Mouse (Mus musculus) neural tube, embryonic 15.5 days (tissue): ENCODE data around the gene Saa2. TPM values are rescaled to one million over a fixed set of nuclear protein-coding genes. Genes with fewer than 3 reads are reported as not detected.
"Not testable (repeated sequence)": the region's sequence is repeated elsewhere in the genome, so short reads cannot be mapped to it uniquely, and the experiment has no call there.

Source experiments
- ATAC-seq: fragments of 200-750 bp; cut with Nextera tagmentation; 2 replicates; pipeline ENCODE4 v1.8.0; 2017; ENCODE audit warnings: mild to moderate bottlenecking, moderate TSS enrichment, moderate library complexity; ENCODE audit not compliant: low FRiP score
- H3K27ac ChIP-seq: fragments of 300-500 bp; sonication (generic); replicated peaks from 2 replicates; pipeline ENCODE4 v1.5.1; 2015; ENCODE audit warnings: mild to moderate bottlenecking, inconsistent platforms
- H3K27me3 ChIP-seq: fragments of 300-500 bp; sonication (generic); replicated peaks from 2 replicates; pipeline ENCODE4 v1.6.1; 2015; ENCODE audit warnings: inconsistent platforms
- H3K36me3 ChIP-seq: fragments of 300-500 bp; sonication (generic); 2 replicates; pipeline ENCODE4 v1.6.1; 2015; ENCODE audit warnings: inconsistent platforms
- H3K4me1 ChIP-seq: fragments of 300-500 bp; sonication (generic); 2 replicates; pipeline ENCODE4 v1.6.1; 2015; ENCODE audit warnings: inconsistent platforms
- H3K4me2 ChIP-seq: fragments of 300-500 bp; sonication (generic); 2 replicates; pipeline ENCODE4 v1.6.1; 2015; ENCODE audit warnings: inconsistent platforms, mild to moderate bottlenecking, moderate library complexity
- H3K4me3 ChIP-seq: fragments of 300-500 bp; sonication (generic); replicated peaks from 2 replicates; pipeline ENCODE4 v1.5.1; 2015; ENCODE audit warnings: mild to moderate bottlenecking, inconsistent platforms
- H3K9ac ChIP-seq: fragments of 300-500 bp; sonication (generic); replicated peaks from 2 replicates; pipeline ENCODE4 v1.6.1; 2015; ENCODE audit warnings: mild to moderate bottlenecking, inconsistent platforms
- H3K9me3 ChIP-seq: fragments of 300-500 bp; sonication (generic); replicated peaks from 2 replicates; pipeline ENCODE4 v1.6.1; 2016; ENCODE audit warnings: inconsistent platforms
- WGBS: fragments of 180-500 bp; shearing (Covaris S2); methylation state at CpG from one replicate; pipeline ENCODE4 v1.1.7; 2015; ENCODE audit warnings: mixed read lengths; 5-methylcytosine and 5-hydroxymethylcytosine counted together
- polyA plus RNA-seq: library from polyadenylated mRNA; unstranded; fragments of >200 nt; fragmentation: Nextera tagmentation; extraction: Ambion mirVana; gene quantifications from 2 replicates; pipeline ENCODE4 v1.2.1, GENCODE M21; 2015

The Saa2 gene
- polyA plus RNA-seq, 1 experiment from 2014 or later = not detected

DNA sequence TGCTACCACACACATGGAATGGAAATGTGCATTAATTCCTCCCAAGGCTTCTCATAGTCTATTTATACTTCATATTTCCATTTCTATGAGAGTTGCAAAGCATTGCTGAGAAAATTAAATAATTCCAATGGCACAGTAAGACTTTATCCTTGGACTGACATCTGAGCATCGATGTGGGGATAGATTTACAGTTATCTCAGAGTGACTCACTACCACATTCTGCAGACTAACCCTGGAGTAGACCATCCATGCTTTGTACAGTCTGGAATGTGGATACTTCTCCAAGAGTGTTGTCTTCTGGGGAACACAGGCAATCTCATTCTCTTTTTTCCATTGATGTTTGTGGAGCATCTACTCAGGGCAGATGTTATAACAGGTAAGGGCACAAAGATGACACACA, 24.0 kb upstream of the Saa2 start:
- Histone ChIP-seq H3K4me2 (no peak overlapping the region), H3K4me1 (no peaks in the 10 kb centered on the region), H3K9ac (no peak overlapping the region), H3K27me3 (no peaks in the 10 kb centered on the region), H3K27ac (no peak overlapping the region), H3K36me3 (no peaks in the 10 kb centered on the region), H3K4me3 (no peak overlapping the region), H3K9me3 (no peaks in the 10 kb centered on the region)
- 86% methylated on average over 1 of the region's 1 CpGs for WGBS
- no peak for ATAC-seq

GRCm38 (mm10) chr7:46732458-46732857, 19.1 kb upstream of the Saa2 start, which contains the start of gene Saa4:
Gene Saa4 (minus strand): TSS chr7:46732603.
- no peaks in the 10 kb centered on the region for H3K36me3 ChIP-seq
- no peak within 1 kb of the TSS for H3K9ac ChIP-seq
- H3K4me3 ChIP-seq = no peak within 1 kb of the TSS
- H3K9me3 ChIP-seq = no peaks in the 10 kb centered on the region
- no peak within 1 kb of the TSS for H3K4me2 ChIP-seq
- no peak within 1 kb of the TSS for H3K27ac ChIP-seq
- no peaks in the 10 kb centered on the region for H3K27me3 ChIP-seq
- 82% methylated on average over 4 of the region's 4 CpGs for WGBS
- no peak for ATAC-seq
- no peaks in the 10 kb centered on the region for H3K4me1 ChIP-seq

DNA sequence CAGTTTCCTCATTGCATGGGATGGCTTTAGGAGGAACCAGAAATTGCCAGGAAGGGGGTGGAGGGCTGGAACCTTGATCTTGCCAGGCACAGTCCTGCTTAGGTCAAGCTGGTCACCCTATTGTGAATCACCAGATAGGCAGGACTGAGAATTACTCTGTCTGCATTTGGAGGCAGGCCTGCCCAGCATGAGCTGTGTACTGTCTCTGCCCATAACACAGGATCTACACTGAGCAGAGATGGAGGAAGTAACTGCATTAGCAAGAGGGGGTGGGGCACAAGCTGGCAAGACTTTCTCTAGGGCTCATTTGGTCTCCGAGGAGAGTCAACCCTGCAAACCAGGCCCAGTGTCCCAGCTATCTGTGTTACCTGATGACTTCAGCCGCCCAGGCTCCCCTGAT, 16.6 kb upstream of the Saa2 start:
- Histone ChIP-seq H3K27me3 (no peaks in the 10 kb centered on the region), H3K27ac (no peak overlapping the region), H3K9ac (no peak overlapping the region), H3K36me3 (no peaks in the 10 kb centered on the region), H3K4me3 (no peak overlapping the region), H3K4me2 (no peak overlapping the region), H3K4me1 (no peaks in the 10 kb centered on the region), H3K9me3 (no peaks in the 10 kb centered on the region)
- ATAC-seq = no peak
- WGBS = 95% methylated on average over 2 of the region's 2 CpGs

GRCm38 (mm10) chr7:46738561-46739460, 12.8 kb upstream of the Saa2 start:
- Histone ChIP-seq H3K27me3 (no peaks in the 10 kb centered on the region), H3K4me1 (no peaks in the 10 kb centered on the region), H3K4me3 (no peak overlapping the region), H3K9ac (no peak overlapping the region), H3K4me2 (no peak overlapping the region), H3K27ac (no peak overlapping the region), H3K9me3 (no peaks in the 10 kb centered on the region), H3K36me3 (no peaks in the 10 kb centered on the region)
- WGBS = 81% methylated on average over 12 of the region's 12 CpGs
- ATAC-seq = no peak

- WGBS = 77% methylated on average over 5 of the region's 5 CpGs
- not testable (repeated sequence) for H3K4me3 ChIP-seq, H3K9me3 ChIP-seq, ATAC-seq, H3K36me3 ChIP-seq, H3K27me3 ChIP-seq, H3K4me2 ChIP-seq, H3K27ac ChIP-seq, H3K9ac ChIP-seq, H3K4me1 ChIP-seq
These were observed 11.5 kb upstream of the Saa2 start for GRCm38 (mm10) chr7:46740041-46740440.

GRCm38 (mm10) chr7:46742880-46743279, 8.7 kb upstream of the Saa2 start, which contains the start of gene Saa1:
Gene Saa1 (minus strand): TSS chr7:46742980.
- H3K27ac ChIP-seq, H3K36me3 ChIP-seq, H3K9me3 ChIP-seq, H3K4me2 ChIP-seq, H3K27me3 ChIP-seq, H3K9ac ChIP-seq, H3K4me3 ChIP-seq, H3K4me1 ChIP-seq, ATAC-seq: not testable (repeated sequence)
- 73% methylated on average over 3 of the region's 3 CpGs for WGBS

DNA sequence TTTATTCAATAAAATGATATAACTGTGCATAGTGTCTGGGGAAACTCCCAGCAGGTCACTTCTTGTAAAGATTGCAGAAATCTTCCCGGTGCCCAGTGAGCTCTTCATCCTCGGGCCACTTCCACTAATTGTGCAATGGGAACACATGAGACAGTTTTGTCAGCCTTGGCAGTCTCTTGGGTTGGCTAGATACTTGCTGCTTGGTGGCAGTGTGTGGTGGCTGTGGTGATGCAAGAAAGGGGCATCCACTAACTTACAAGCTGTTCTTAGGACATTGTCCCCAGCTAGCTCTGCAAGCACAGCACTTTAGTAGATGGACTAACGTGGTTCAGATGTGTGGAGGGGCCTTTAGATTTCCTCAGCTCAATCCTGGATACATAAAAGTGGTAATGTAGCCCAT, 5.8 kb upstream of the Saa2 start:
- Histone ChIP-seq H3K4me2 (no peak overlapping the region), H3K9ac (no peak overlapping the region), H3K4me3 (no peak overlapping the region), H3K27ac (no peak overlapping the region), H3K4me1 (no peaks in the 10 kb centered on the region), H3K27me3 (no peaks in the 10 kb centered on the region), H3K9me3 (no peaks in the 10 kb centered on the region), H3K36me3 (no peaks in the 10 kb centered on the region)
- WGBS = 84% methylated on average over 3 of the region's 3 CpGs
- ATAC-seq = no peak

GRCm38 (mm10) chr7:46746381-46746780, 5.2 kb upstream of the Saa2 start:
- no peaks in the 10 kb centered on the region for H3K27me3 ChIP-seq
- no peak overlapping the region for H3K9ac ChIP-seq
- no peaks in the 10 kb centered on the region for H3K36me3 ChIP-seq
- WGBS = 87% methylated on average over 7 of the region's 7 CpGs
- H3K4me3 ChIP-seq = no peak overlapping the region
- H3K4me1 ChIP-seq = no peaks in the 10 kb centered on the region
- no peak overlapping the region for H3K4me2 ChIP-seq
- no peak for ATAC-seq
- H3K27ac ChIP-seq = no peak overlapping the region
- no peaks in the 10 kb centered on the region for H3K9me3 ChIP-seq

DNA sequence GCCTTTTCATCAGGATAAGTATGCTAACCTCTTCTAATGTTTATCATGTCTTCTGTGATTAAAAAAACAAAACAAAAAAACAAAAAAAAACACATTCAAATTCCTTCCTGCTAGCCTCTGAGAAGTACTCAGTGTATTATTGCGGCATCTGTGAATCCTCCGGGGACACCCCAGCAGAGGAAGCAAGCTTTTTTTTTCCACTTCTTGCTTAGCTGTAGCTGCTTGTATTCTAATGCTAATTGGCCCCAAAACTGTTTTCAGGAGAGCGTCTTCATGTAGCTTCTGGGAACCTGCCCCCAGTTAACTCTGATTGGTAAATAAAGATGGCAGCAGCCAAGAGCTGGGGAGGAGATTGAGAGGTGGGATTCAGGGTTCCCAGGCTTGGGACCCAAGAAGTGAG, 3.1 kb upstream of the Saa2 start:
- Histone ChIP-seq H3K9ac (no peak overlapping the region), H3K36me3 (no peaks in the 10 kb centered on the region), H3K27me3 (no peaks in the 10 kb centered on the region), H3K4me1 (no peaks in the 10 kb centered on the region), H3K4me3 (no peak overlapping the region), H3K4me2 (no peak overlapping the region), H3K9me3 (no peaks in the 10 kb centered on the region), H3K27ac (no peak overlapping the region)
- ATAC-seq = no peak
- WGBS = 40% methylated on average over 3 of the region's 3 CpGs

DNA sequence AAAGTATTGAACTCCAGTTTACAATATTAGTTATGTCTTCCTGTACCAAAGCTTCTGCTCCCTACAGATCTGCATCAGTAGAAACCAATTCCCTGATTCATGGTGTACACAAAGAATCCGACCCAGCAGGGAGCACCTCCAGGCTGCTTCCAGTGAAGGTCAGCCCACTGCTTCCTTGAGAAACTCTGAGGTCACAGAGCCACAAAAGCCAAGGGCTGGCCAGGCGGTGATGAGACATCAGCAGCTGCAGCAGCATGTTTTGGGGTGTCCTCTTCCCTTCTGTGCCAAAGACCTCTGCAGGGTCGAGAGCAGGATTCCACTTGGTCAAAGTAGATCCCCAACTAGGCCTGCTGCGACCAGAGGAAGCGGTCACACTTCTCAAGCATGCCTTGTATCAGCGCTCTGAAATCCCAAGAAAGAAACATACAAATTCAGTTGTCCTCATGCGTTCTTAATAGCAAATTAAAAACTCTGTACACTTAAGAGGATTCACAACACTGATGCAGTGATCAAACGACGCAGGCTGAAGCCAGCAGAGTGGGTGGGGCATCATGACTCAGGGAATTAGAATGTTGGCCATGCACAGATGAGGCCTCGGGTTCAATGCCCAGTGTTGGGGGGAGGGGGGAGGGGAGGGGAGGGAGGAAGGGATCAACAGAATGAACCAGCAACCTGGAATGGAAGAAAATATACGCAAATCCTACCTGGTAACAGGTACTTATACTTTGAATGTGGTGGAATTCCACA, 9.6 kb downstream of the Saa2 start:
- H3K9ac ChIP-seq = no peak overlapping the region
- no peaks in the 10 kb centered on the region for H3K4me1 ChIP-seq
- no peak overlapping the region for H3K4me2 ChIP-seq
- no peak overlapping the region for H3K4me3 ChIP-seq
- peaks cover 69% of the 10 kb centered on the region for H3K36me3 ChIP-seq
- H3K27me3 ChIP-seq = no peaks in the 10 kb centered on the region
- ATAC-seq = no peak
- no peak overlapping the region for H3K27ac ChIP-seq
- no peaks in the 10 kb centered on the region for H3K9me3 ChIP-seq
- 71% methylated on average over 11 of the region's 11 CpGs for WGBS

DNA sequence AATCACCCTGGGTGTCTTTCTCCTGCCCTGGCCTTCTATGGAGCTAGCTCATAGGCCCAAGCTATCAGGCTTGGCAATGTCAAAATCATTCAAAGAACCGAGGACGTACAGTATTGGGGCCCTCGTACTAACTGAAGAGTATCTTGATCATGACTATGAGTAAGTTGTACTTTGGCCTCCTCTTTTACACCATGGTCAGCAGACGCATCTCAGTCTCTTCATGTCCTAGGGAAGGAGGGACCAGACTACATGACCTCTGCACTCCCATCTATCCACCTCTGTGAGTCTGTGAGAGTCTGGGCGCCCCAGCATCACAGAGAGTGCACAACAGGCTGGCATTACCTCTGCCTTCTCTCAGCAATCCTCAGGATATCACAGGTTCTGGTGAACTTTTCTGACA, 11.0 kb downstream of the Saa2 start:
- no peak overlapping the region for H3K27ac ChIP-seq
- no peak for ATAC-seq
- 96% methylated on average over 5 of the region's 5 CpGs for WGBS
- no peaks in the 10 kb centered on the region for H3K9me3 ChIP-seq
- no peak overlapping the region for H3K4me3 ChIP-seq
- no peak overlapping the region for H3K4me2 ChIP-seq
- peaks cover 76% of the 10 kb centered on the region for H3K36me3 ChIP-seq
- no peaks in the 10 kb centered on the region for H3K4me1 ChIP-seq
- H3K27me3 ChIP-seq = no peaks in the 10 kb centered on the region
- H3K9ac ChIP-seq = no peak overlapping the region

- ATAC-seq = no peak
- no peak overlapping the region for H3K27ac ChIP-seq
- no peak overlapping the region for H3K9ac ChIP-seq
- H3K4me2 ChIP-seq = no peak overlapping the region
- peaks cover 81% of the 10 kb centered on the region for H3K36me3 ChIP-seq
- H3K4me3 ChIP-seq = no peak overlapping the region
- H3K4me1 ChIP-seq = no peaks in the 10 kb centered on the region
- H3K27me3 ChIP-seq = no peaks in the 10 kb centered on the region
- H3K9me3 ChIP-seq = no peaks in the 10 kb centered on the region
- WGBS = 90% methylated on average over 8 of the region's 8 CpGs
These were observed 13.1 kb downstream of the Saa2 start for GRCm38 (mm10) chr7:46764672-46765071.
